Mouse (Mus musculus): Measurements from ENCODE around the gene Zer1. TPM values are rescaled to one million over a fixed set of nuclear protein-coding genes. Genes with fewer than 3 reads are reported as not detected.
A peak's percentile ranks its signal among the peaks of the same experiment; 100 is the strongest.

Zer1 gene
- polyA plus RNA-seq, 1 experiment: 62.4 TPM

DNA sequence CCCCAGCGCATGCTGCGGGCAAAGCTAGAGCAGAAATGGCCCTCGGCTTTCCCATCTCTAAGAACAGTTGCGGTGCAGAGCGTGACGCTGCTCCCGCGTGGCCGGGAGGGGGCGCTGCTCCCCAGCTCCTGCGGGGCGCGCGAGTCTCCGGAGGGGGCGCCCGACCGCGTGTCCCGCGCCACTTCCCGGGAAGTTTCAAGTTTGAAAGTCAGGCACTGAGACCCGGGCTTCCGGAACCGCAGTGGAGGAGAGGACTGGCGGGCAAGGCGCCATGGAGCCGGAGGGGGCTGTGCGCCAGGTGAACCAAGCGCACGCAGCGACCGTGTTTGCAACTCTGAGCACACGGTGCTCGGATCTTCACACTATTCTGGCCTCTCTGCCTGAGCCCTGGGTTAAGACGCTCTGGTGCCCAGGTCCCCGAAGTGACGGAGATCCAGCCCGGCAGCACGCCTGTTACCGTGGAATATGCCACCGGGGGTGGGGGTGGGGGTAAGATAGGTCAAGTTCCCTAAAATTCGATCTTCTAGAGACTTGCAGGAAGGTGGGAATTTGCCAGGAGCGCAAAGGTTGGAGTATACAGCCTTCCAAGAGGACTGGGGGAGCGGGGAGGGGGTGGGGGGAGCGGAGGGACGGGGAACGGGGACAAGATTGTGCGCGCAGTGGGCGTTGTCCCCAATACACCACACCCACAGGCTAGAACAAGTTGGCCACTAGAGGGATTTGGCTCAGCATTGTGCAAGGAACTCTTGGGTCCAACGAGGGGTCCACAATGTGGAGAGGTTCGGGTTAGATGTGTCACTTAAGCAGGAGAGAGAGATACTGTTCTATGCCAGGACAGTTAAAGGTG is 46.7 kb downstream of the Zer1 start, which contains the start of gene Pkn3:
TSS of gene Pkn3 (plus strand) at position 183 of the 847 bp plus-strand sequence.
- H3K27me3 ChIP-seq (ENCODE audit: control insufficient read depth, insufficient read depth, low read length): no peaks in the 10 kb centered on the region
- H3K4me1 ChIP-seq (ENCODE audit: control insufficient read depth, insufficient read depth, low read length): peaks cover 15% of the 10 kb centered on the region
- peak within 1 kb of the TSS; percentile 70 for H3K27ac ChIP-seq (ENCODE audit: control insufficient read depth, insufficient read depth, low read depth, low read length)
- TF ChIP-seq POLR2A (IDR thresholded peaks at IDR 0.05; ENCODE audit: control insufficient read depth, low read depth, low read length): no peak
- peak; percentile 96 for TF ChIP-seq CTCF (IDR thresholded peaks at IDR 0.05; ENCODE audit: control insufficient read depth, insufficient read depth, insufficient replicate concordance, low read depth, low read length)
- no peaks in the 10 kb centered on the region for H3K36me3 ChIP-seq (ENCODE audit: control insufficient read depth, insufficient read depth, low read length)
- peak within 1 kb of the TSS; percentile 69 for H3K4me3 ChIP-seq (ENCODE audit: control insufficient read depth, low read depth, low read length)

- Histone ChIP-seq H3K4me3 (ENCODE audit: control insufficient read depth, low read depth, low read length) (peak overlapping the region; percentile 69), H3K36me3 (ENCODE audit: control insufficient read depth, insufficient read depth, low read length) (no peaks in the 10 kb centered on the region), H3K27me3 (ENCODE audit: control insufficient read depth, insufficient read depth, low read length) (no peaks in the 10 kb centered on the region), H3K4me1 (ENCODE audit: control insufficient read depth, insufficient read depth, low read length) (peaks cover 15% of the 10 kb centered on the region), H3K27ac (ENCODE audit: control insufficient read depth, insufficient read depth, low read depth, low read length) (peak overlapping the region; percentile 70)
- TF ChIP-seq CTCF (IDR thresholded peaks at IDR 0.05; ENCODE audit: control insufficient read depth, insufficient read depth, insufficient replicate concordance, low read depth, low read length) (no peak), POLR2A (IDR thresholded peaks at IDR 0.05; ENCODE audit: control insufficient read depth, low read depth, low read length) (no peak)
Observed at GRCm38 (mm10) chr2:30076959-30077358, 47.4 kb downstream of the Zer1 start.

GRCm38 (mm10) chr2:30076439-30076838 is 47.9 kb downstream of the Zer1 start:
- no peak for TF ChIP-seq CTCF (IDR thresholded peaks at IDR 0.05; ENCODE audit: control insufficient read depth, insufficient read depth, insufficient replicate concordance, low read depth, low read length)
- TF ChIP-seq POLR2A (IDR thresholded peaks at IDR 0.05; ENCODE audit: control insufficient read depth, low read depth, low read length): no peak
- no peak overlapping the region for H3K4me3 ChIP-seq (ENCODE audit: control insufficient read depth, low read depth, low read length)
- no peaks in the 10 kb centered on the region for H3K36me3 ChIP-seq (ENCODE audit: control insufficient read depth, insufficient read depth, low read length)
- peaks cover 15% of the 10 kb centered on the region for H3K4me1 ChIP-seq (ENCODE audit: control insufficient read depth, insufficient read depth, low read length)
- no peak overlapping the region for H3K27ac ChIP-seq (ENCODE audit: control insufficient read depth, insufficient read depth, low read depth, low read length)
- H3K27me3 ChIP-seq (ENCODE audit: control insufficient read depth, insufficient read depth, low read length): no peaks in the 10 kb centered on the region

DNA sequence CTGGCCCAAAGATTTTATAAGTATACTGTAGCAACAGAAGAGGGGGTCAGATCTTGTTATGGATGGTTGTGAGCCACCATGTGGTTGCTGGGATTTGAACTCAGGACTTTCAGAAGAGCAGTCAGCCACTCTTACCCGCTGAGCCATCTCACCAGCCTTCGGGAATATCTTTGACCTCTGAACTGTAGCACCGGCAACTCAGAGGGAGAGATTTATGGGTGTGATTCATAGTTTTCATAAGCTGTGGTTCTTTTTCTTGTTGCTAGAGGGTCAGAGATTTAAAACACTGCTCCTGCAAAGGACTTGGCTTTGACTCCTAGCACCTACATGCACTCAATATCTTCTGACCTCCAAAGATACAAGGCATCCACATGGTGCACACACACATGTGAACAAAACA is 48.8 kb downstream of the Zer1 start:
- H3K4me1 ChIP-seq (ENCODE audit: control insufficient read depth, insufficient read depth, low read length): peaks cover 15% of the 10 kb centered on the region
- H3K36me3 ChIP-seq (ENCODE audit: control insufficient read depth, insufficient read depth, low read length): no peaks in the 10 kb centered on the region
- H3K4me3 ChIP-seq (ENCODE audit: control insufficient read depth, low read depth, low read length): no peak overlapping the region
- no peak overlapping the region for H3K27ac ChIP-seq (ENCODE audit: control insufficient read depth, insufficient read depth, low read depth, low read length)
- no peaks in the 10 kb centered on the region for H3K27me3 ChIP-seq (ENCODE audit: control insufficient read depth, insufficient read depth, low read length)
- TF ChIP-seq CTCF (IDR thresholded peaks at IDR 0.05; ENCODE audit: control insufficient read depth, insufficient read depth, insufficient replicate concordance, low read depth, low read length) (no peak), POLR2A (IDR thresholded peaks at IDR 0.05; ENCODE audit: control insufficient read depth, low read depth, low read length) (no peak)

- Histone ChIP-seq H3K27ac (ENCODE audit: control insufficient read depth, insufficient read depth, low read depth, low read length) (no peak overlapping the region), H3K36me3 (ENCODE audit: control insufficient read depth, insufficient read depth, low read length) (no peaks in the 10 kb centered on the region)
Observed at GRCm38 (mm10) chr2:30073285-30073684, 51.1 kb downstream of the Zer1 start.

DNA sequence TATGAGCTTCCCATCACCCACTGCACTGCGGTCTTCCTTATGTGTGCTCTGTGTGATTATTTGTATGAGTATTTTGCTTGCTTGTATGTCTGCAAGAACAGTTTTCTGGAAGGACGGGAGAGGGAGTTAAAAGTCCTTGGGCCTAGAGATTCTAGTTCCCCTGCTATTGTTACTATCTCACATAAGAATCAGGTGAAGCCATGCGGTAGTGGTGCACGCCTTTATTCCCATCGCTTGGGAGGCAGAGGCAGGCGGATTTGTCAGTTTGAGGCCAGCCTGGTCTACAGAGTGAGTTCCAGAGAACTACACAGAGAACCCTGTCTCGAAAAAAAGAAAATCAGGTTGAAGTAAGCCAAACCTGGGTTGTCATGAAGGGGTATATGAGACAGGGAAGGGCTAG is 51.5 kb downstream of the Zer1 start:
- Histone ChIP-seq H3K4me3 (ENCODE audit: control insufficient read depth, low read depth, low read length) (no peak overlapping the region), H3K36me3 (ENCODE audit: control insufficient read depth, insufficient read depth, low read length) (no peaks in the 10 kb centered on the region), H3K4me1 (ENCODE audit: control insufficient read depth, insufficient read depth, low read length) (peaks cover 9% of the 10 kb centered on the region), H3K27ac (ENCODE audit: control insufficient read depth, insufficient read depth, low read depth, low read length) (no peak overlapping the region), H3K27me3 (ENCODE audit: control insufficient read depth, insufficient read depth, low read length) (no peaks in the 10 kb centered on the region)
- TF ChIP-seq POLR2A (IDR thresholded peaks at IDR 0.05; ENCODE audit: control insufficient read depth, low read depth, low read length) (no peak), CTCF (IDR thresholded peaks at IDR 0.05; ENCODE audit: control insufficient read depth, insufficient read depth, insufficient replicate concordance, low read depth, low read length) (no peak)

More at GRCm38 (mm10) chr2:30073285-30073684, 51.1 kb downstream of the Zer1 start:
- Histone ChIP-seq H3K27me3 (ENCODE audit: control insufficient read depth, insufficient read depth, low read length) (no peaks in the 10 kb centered on the region), H3K4me3 (ENCODE audit: control insufficient read depth, low read depth, low read length) (no peak overlapping the region), H3K4me1 (ENCODE audit: control insufficient read depth, insufficient read depth, low read length) (peaks cover 12% of the 10 kb centered on the region)
- TF ChIP-seq POLR2A (IDR thresholded peaks at IDR 0.05; ENCODE audit: control insufficient read depth, low read depth, low read length) (no peak), CTCF (IDR thresholded peaks at IDR 0.05; ENCODE audit: control insufficient read depth, insufficient read depth, insufficient replicate concordance, low read depth, low read length) (no peak)

- Histone ChIP-seq H3K27me3 (ENCODE audit: control insufficient read depth, insufficient read depth, low read length) (no peaks in the 10 kb centered on the region), H3K36me3 (ENCODE audit: control insufficient read depth, insufficient read depth, low read length) (no peaks in the 10 kb centered on the region), H3K4me3 (ENCODE audit: control insufficient read depth, low read depth, low read length) (no peak overlapping the region), H3K27ac (ENCODE audit: control insufficient read depth, insufficient read depth, low read depth, low read length) (no peak overlapping the region), H3K4me1 (ENCODE audit: control insufficient read depth, insufficient read depth, low read length) (peaks cover 7% of the 10 kb centered on the region)
- TF ChIP-seq CTCF (IDR thresholded peaks at IDR 0.05; ENCODE audit: control insufficient read depth, insufficient read depth, insufficient replicate concordance, low read depth, low read length) (no peak), POLR2A (IDR thresholded peaks at IDR 0.05; ENCODE audit: control insufficient read depth, low read depth, low read length) (no peak)
Observed at GRCm38 (mm10) chr2:30067962-30068361, 56.4 kb downstream of the Zer1 start.
